Mouse (Mus musculus): ENCODE data around the gene Psmg1. TPM values are rescaled to one million over a fixed set of nuclear protein-coding genes. Genes with fewer than 3 reads are reported as not detected.

Gene Psmg1
- polyA plus RNA-seq (2012; fragmentation: generic; extraction: Trizol): 61.0 TPM
- long read RNA-seq, experiment 1, transcript Psmg1-201 (7 exons, 1,044 nt): major isoform, 45 of 51 reads
- long read RNA-seq, experiment 1, partial matches to known transcripts: 1 of 51 reads
- long read RNA-seq, experiment 1, other reads (novel, unspliced or antisense): 5 of 51 reads
- long read RNA-seq, experiment 2, transcript Psmg1-201 (7 exons, 1,044 nt): major isoform, 18 of 20 reads
- long read RNA-seq, experiment 2, partial matches to known transcripts: 0 of 20 reads
- long read RNA-seq, experiment 2, other reads (novel, unspliced or antisense): 2 of 20 reads

- Histone ChIP-seq H3K79me3 (ENCODE audit: low read depth) (no peaks in the 10 kb centered on the region), H3K27me3 (ENCODE audit: control insufficient read depth, insufficient read depth, insufficient read length) (no peaks in the 10 kb centered on the region), H3K36me3 (ENCODE audit: control insufficient read depth, insufficient read depth) (no peaks in the 10 kb centered on the region), H3K4me3 (ENCODE audit: insufficient read depth, poor library complexity, severe bottlenecking) (peak within 1 kb of the TSS; percentile 51), H3ac (ENCODE audit: control insufficient read depth, insufficient read length, low read depth) (peak within 1 kb of the TSS; percentile 82), H3K79me2 (ENCODE audit: control insufficient read depth, insufficient read depth) (peaks cover 20% of the 10 kb centered on the region)
- TF ChIP-seq MAX (IDR thresholded peaks at IDR 0.05): peak; percentile 74
- TF ChIP-seq MYOG (IDR thresholded peaks at IDR 0.05; ENCODE audit: control insufficient read depth, extremely low read depth, insufficient read length): no peak
These were observed at the start of gene Psmg1 for GRCm38 (mm10) chr16:95990462-95991121. Gene Psmg1, minus strand, starts transcription at chr16:95990960.

DNA sequence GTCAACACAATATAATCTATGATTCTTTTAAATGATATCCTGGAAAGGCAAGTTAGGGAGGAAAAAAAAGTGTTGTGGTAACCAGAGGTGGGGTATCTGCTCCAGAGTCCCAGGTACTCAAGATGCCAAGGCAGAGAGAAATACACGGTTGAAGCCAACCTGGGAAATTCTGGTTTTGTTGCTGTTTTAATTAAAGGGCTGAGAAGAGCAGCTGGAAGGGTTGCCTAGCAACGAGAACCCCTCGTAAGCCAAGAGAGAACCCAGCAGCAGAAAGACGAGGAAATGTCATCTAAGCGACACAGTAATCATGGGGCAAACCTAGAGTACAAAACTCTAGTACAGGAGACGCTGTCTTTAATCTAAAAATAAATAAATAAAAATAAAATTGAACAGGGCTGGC, 48.8 kb upstream of the Psmg1 start:
- H3ac ChIP-seq (ENCODE audit: control insufficient read depth, insufficient read length, low read depth): no peak overlapping the region
- H3K36me3 ChIP-seq (ENCODE audit: control insufficient read depth, insufficient read depth): peaks cover 85% of the 10 kb centered on the region
- H3K27me3 ChIP-seq (ENCODE audit: control insufficient read depth, insufficient read depth, insufficient read length): no peaks in the 10 kb centered on the region
- no peaks in the 10 kb centered on the region for H3K79me3 ChIP-seq (ENCODE audit: low read depth)
- no peak overlapping the region for H3K4me3 ChIP-seq (ENCODE audit: insufficient read depth, poor library complexity, severe bottlenecking)
- TF ChIP-seq MYOG (IDR thresholded peaks at IDR 0.05; ENCODE audit: control insufficient read depth, extremely low read depth, insufficient read length) (no peak), CEBPB (IDR thresholded peaks at IDR 0.05; ENCODE audit: low read depth) (no peak), MAX (IDR thresholded peaks at IDR 0.05) (no peak), USF1 (IDR thresholded peaks at IDR 0.05; ENCODE audit: low read depth) (no peak), MYOD1 (IDR thresholded peaks at IDR 0.05; ENCODE audit: control insufficient read depth, insufficient read length, low read depth) (no peak), FOSL1 (IDR thresholded peaks at IDR 0.05; ENCODE audit: insufficient read depth, low read length, poor library complexity, severe bottlenecking) (no peak), CTCF (IDR thresholded peaks at IDR 0.05; ENCODE audit: control insufficient read depth, insufficient read depth, insufficient read length) (no peak)
- H3K79me2 ChIP-seq (ENCODE audit: control insufficient read depth, insufficient read depth): no peaks in the 10 kb centered on the region

DNA sequence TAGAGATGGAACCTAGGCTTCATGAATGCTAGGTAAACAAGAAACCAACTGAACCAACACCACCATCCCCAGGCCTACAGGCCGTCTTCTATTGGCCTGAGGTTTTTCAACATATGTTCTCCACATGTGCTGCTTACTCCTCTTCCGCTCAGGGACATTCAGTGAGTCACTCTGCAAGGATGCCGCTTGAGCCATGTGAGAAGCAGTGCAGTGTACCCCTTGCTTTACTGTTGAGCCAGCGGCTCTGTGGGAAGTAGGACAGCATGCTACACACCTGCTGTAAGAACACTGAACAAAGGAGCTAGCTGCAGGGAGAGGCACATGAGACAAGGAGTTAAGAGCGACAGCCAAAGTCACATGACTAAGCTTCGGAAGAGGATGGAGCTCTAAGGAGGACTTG, 43.7 kb upstream of the Psmg1 start:
- TF ChIP-seq CEBPB (IDR thresholded peaks at IDR 0.05; ENCODE audit: low read depth): no peak
- TF ChIP-seq MAX (IDR thresholded peaks at IDR 0.05): no peak
- no peak for TF ChIP-seq MYOD1 (IDR thresholded peaks at IDR 0.05; ENCODE audit: control insufficient read depth, insufficient read length, low read depth)
- TF ChIP-seq CTCF (IDR thresholded peaks at IDR 0.05; ENCODE audit: control insufficient read depth, insufficient read depth, insufficient read length): no peak
- TF ChIP-seq MYOG (IDR thresholded peaks at IDR 0.05; ENCODE audit: control insufficient read depth, extremely low read depth, insufficient read length): no peak
- TF ChIP-seq USF1 (IDR thresholded peaks at IDR 0.05; ENCODE audit: low read depth): no peak
- TF ChIP-seq FOSL1 (IDR thresholded peaks at IDR 0.05; ENCODE audit: insufficient read depth, low read length, poor library complexity, severe bottlenecking): no peak
- Histone ChIP-seq H3K79me2 (ENCODE audit: control insufficient read depth, insufficient read depth) (no peaks in the 10 kb centered on the region), H3K79me3 (ENCODE audit: low read depth) (no peaks in the 10 kb centered on the region), H3K4me3 (ENCODE audit: insufficient read depth, poor library complexity, severe bottlenecking) (no peak overlapping the region), H3K27me3 (ENCODE audit: control insufficient read depth, insufficient read depth, insufficient read length) (no peaks in the 10 kb centered on the region), H3K36me3 (ENCODE audit: control insufficient read depth, insufficient read depth) (peaks cover 88% of the 10 kb centered on the region), H3ac (ENCODE audit: control insufficient read depth, insufficient read length, low read depth) (no peak overlapping the region)

DNA sequence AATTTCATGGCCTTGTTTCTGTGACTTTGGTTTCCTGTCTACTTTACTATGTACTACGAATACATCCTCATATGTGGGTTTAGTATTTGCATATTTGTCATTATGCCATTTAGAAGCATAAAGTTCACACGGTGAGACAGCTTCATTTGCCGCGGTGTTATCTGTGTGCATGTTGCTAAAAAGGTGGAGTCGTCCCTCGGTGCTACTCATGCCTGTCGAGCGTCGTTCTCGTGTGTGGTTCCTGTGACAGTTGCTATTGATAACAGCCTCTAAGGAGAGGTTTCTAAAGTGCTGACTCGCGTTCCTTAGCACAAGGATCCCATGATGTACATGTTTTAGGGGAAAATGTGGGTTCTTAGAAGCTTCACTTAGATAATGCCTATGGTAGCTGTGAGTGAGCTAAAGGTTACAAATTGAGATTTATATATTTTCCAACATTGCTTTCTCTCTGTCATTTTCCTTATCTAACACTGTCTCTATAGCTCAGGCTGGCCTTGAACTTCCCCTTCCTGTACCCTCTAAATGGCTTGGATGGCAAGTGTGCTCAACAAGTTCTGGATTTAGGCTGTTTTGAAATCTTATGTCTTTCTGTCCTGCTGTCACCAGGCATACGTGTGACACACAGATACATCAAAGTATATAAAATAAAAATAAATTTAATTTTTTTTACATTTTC, 41.7 kb upstream of the Psmg1 start:
- H3K4me3 ChIP-seq (ENCODE audit: insufficient read depth, poor library complexity, severe bottlenecking): no peak overlapping the region
- no peaks in the 10 kb centered on the region for H3K79me2 ChIP-seq (ENCODE audit: control insufficient read depth, insufficient read depth)
- no peaks in the 10 kb centered on the region for H3K27me3 ChIP-seq (ENCODE audit: control insufficient read depth, insufficient read depth, insufficient read length)
- peaks cover 91% of the 10 kb centered on the region for H3K36me3 ChIP-seq (ENCODE audit: control insufficient read depth, insufficient read depth)
- TF ChIP-seq FOSL1 (IDR thresholded peaks at IDR 0.05; ENCODE audit: insufficient read depth, low read length, poor library complexity, severe bottlenecking): no peak
- no peak for TF ChIP-seq USF1 (IDR thresholded peaks at IDR 0.05; ENCODE audit: low read depth)
- no peak for TF ChIP-seq MYOG (IDR thresholded peaks at IDR 0.05; ENCODE audit: control insufficient read depth, extremely low read depth, insufficient read length)
- no peak for TF ChIP-seq CEBPB (IDR thresholded peaks at IDR 0.05; ENCODE audit: low read depth)
- TF ChIP-seq MYOD1 (IDR thresholded peaks at IDR 0.05; ENCODE audit: control insufficient read depth, insufficient read length, low read depth): no peak
- TF ChIP-seq CTCF (IDR thresholded peaks at IDR 0.05; ENCODE audit: control insufficient read depth, insufficient read depth, insufficient read length): no peak
- TF ChIP-seq MAX (IDR thresholded peaks at IDR 0.05): no peak
- no peaks in the 10 kb centered on the region for H3K79me3 ChIP-seq (ENCODE audit: low read depth)
- H3ac ChIP-seq (ENCODE audit: control insufficient read depth, insufficient read length, low read depth): no peak overlapping the region

DNA sequence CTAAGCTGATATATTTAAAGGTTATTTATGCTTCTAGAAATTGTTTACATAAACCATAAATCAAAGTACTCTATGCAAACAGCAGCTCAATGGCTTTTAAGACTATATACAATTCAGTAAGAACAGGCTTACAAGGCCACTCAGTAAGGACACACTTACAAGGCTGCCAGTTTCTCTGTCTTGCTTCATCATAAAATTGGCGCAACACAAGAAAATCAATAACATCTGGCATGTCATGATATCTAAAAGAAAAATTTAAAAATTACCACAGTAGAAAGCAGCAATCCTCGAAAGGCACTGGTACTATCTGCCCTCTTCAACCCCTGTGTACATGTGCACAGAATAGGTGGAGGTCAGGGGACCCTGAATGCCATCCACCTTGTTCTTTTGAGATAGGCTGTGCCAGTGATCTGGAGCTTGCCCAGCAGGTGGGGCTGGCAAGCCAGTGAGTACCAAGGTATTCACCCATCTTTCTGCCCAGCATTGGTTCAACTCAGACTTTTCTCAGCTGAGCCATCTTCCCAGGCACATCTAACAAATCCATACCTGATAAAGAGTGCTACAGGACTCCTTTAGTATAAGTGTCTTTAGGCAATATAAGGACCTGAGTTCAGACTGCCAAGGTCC, 39.8 kb upstream of the Psmg1 start:
- no peaks in the 10 kb centered on the region for H3K27me3 ChIP-seq (ENCODE audit: control insufficient read depth, insufficient read depth, insufficient read length)
- H3K4me3 ChIP-seq (ENCODE audit: insufficient read depth, poor library complexity, severe bottlenecking): no peak overlapping the region
- H3K79me2 ChIP-seq (ENCODE audit: control insufficient read depth, insufficient read depth): no peaks in the 10 kb centered on the region
- no peak overlapping the region for H3ac ChIP-seq (ENCODE audit: control insufficient read depth, insufficient read length, low read depth)
- peaks cover 91% of the 10 kb centered on the region for H3K36me3 ChIP-seq (ENCODE audit: control insufficient read depth, insufficient read depth)
- no peaks in the 10 kb centered on the region for H3K79me3 ChIP-seq (ENCODE audit: low read depth)
- TF ChIP-seq MYOD1 (IDR thresholded peaks at IDR 0.05; ENCODE audit: control insufficient read depth, insufficient read length, low read depth) (no peak), USF1 (IDR thresholded peaks at IDR 0.05; ENCODE audit: low read depth) (no peak), CEBPB (IDR thresholded peaks at IDR 0.05; ENCODE audit: low read depth) (no peak), MAX (IDR thresholded peaks at IDR 0.05) (no peak), FOSL1 (IDR thresholded peaks at IDR 0.05; ENCODE audit: insufficient read depth, low read length, poor library complexity, severe bottlenecking) (no peak), MYOG (IDR thresholded peaks at IDR 0.05; ENCODE audit: control insufficient read depth, extremely low read depth, insufficient read length) (no peak), CTCF (IDR thresholded peaks at IDR 0.05; ENCODE audit: control insufficient read depth, insufficient read depth, insufficient read length) (no peak)

All from C2C12 (cell line).